Mouse (Mus musculus) lung, embryonic 16.5 days (tissue): ENCODE results near the gene Tnik. TPM values are rescaled to one million over a fixed set of nuclear protein-coding genes. Genes with fewer than 3 reads are reported as not detected.

Source experiments
- ATAC-seq: fragments of 200-750 bp; cut with Nextera tagmentation; 2 replicates; pipeline ENCODE4 v1.8.0; 2017; ENCODE audit warnings: low read depth, mild to moderate bottlenecking, moderate library complexity
- H3K27ac ChIP-seq: fragments of 300-500 bp; sonication (generic); 2 replicates; pipeline ENCODE4 v1.5.1; 2014; ENCODE audit warnings: mild to moderate bottlenecking, control low read depth, low read length
- H3K27me3 ChIP-seq: fragments of 300-500 bp; sonication (generic); 2 replicates; pipeline ENCODE4 v1.6.1; 2014; ENCODE audit warnings: low read depth, low read length, mixed read lengths; ENCODE audit not compliant: control insufficient read depth, insufficient read depth
- H3K36me3 ChIP-seq: fragments of 300-500 bp; sonication (generic); 2 replicates; pipeline ENCODE4 v1.6.1; 2014; ENCODE audit warnings: low read length; ENCODE audit not compliant: control insufficient read depth, insufficient read depth
- H3K4me1 ChIP-seq: fragments of 300-500 bp; sonication (generic); replicated peaks from 2 replicates; pipeline ENCODE4 v1.6.1; 2014; ENCODE audit warnings: low read length, mixed read lengths; ENCODE audit not compliant: control insufficient read depth, insufficient read depth
- H3K4me2 ChIP-seq: fragments of 300-500 bp; sonication (generic); 2 replicates; pipeline ENCODE4 v1.6.1; 2014; ENCODE audit warnings: low read depth, low read length, control low read depth
- H3K4me3 ChIP-seq: fragments of 300-500 bp; sonication (generic); 2 replicates; pipeline ENCODE4 v1.5.1; 2014; ENCODE audit warnings: mild to moderate bottlenecking, low read length, control low read depth
- H3K9ac ChIP-seq: fragments of 300-500 bp; sonication (generic); 2 replicates; pipeline ENCODE4 v1.6.1; 2014; ENCODE audit warnings: low read length, control low read depth
- H3K9me3 ChIP-seq: fragments of 300-500 bp; sonication (generic); 2 replicates; pipeline ENCODE4 v1.6.1; 2016; ENCODE audit warnings: low read length; ENCODE audit not compliant: control insufficient read depth
- WGBS: fragments of 180-500 bp; shearing (Covaris S2); extraction: QIAGEN DNeasy Blood & Tissue Kit; methylation state at CpG from one replicate; pipeline ENCODE4 v1.1.7; 2014; 5-methylcytosine and 5-hydroxymethylcytosine counted together
- polyA plus RNA-seq: library from polyadenylated mRNA; unstranded; fragments of >200 nt; fragmentation: Nextera tagmentation; extraction: Ambion mirVana; gene quantifications from 2 replicates; pipeline ENCODE4 v1.2.1, GENCODE M21; 2015

Tnik gene
- polyA plus RNA-seq, 1 experiment from 2014 or later, result 10.4 TPM

DNA sequence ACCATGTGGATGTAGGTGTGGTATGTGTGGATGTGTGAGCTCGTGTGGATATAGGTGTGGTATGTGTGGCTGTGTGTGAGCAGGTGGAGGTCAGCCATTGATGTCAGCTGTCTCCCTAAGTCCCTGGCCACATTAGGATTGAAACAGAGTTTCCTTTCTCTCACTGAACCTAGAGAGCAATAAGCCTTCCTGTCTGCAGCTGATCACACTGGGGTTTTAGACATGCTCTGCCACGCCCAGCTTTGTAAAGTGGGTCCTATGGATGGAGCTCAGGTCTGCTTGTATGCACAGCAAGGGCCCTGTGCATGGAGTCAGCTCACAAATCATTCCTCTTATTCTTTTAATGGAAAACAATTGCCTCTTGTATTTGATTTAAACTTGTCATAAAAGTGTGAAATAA is 95.4 kb downstream of the Tnik start:
- ATAC-seq, result no peak
- 69% methylated on average over 2 of the region's 2 CpGs for WGBS
- H3K36me3 ChIP-seq, result no peaks in the 10 kb centered on the region

DNA sequence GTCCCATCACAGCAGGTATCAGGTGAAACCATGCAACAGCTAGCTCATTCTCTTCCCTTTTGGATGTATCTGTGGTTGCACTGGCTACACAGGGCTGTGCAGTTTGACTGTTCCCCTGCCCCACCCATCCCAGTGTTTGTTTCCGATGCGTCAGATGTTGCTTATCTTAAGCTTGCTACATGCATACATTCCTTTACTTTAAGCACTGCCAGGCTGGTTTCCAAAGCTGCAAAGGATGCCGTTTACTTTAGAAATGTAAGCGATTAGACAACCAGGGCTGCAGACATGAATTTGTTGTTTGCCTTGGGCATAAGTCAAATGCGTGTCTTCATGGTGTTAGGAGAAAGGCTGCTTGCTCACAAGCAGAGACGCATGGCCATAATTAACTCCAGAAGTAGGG is 96.1 kb downstream of the Tnik start:
- Histone ChIP-seq H3K4me1 (peaks cover 3% of the 10 kb centered on the region), H3K4me2 (no peak overlapping the region), H3K9ac (no peak overlapping the region), H3K9me3 (no peaks in the 10 kb centered on the region), H3K4me3 (no peak overlapping the region), H3K36me3 (no peaks in the 10 kb centered on the region), H3K27ac (no peak overlapping the region), H3K27me3 (no peaks in the 10 kb centered on the region)
- 29% methylated on average over 6 of the region's 6 CpGs for WGBS
- peak; percentile 83; the same call in 1 of the 2 replicates for ATAC-seq

More for the DNA sequence above, 95.4 kb downstream of the Tnik start:
- H3K4me2 ChIP-seq, result no peak overlapping the region
- H3K9ac ChIP-seq, result no peak overlapping the region
- no peak overlapping the region for H3K27ac ChIP-seq
- H3K4me3 ChIP-seq, result no peak overlapping the region
- H3K4me1 ChIP-seq, result peaks cover 3% of the 10 kb centered on the region
- H3K9me3 ChIP-seq, result no peaks in the 10 kb centered on the region
- H3K27me3 ChIP-seq, result no peaks in the 10 kb centered on the region

DNA sequence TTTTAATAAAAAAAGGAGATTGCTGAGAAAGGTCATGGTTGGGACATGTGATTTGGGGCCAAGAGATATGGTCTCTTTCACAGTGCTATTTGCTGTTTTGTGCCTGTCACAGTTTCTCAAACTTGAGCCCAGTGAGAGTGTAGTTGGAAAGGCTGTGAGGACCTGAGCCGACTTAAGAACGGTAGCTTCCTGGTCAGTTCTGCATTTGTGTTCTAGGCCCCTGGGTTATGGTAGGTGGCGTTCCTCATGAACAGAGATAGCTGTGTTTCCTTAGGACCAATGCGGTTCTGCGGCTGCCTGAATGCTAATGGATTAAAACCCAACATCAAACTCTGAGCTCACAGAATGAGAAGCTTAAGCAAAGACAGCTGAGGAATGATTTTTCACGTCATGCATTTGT is 98.0 kb downstream of the Tnik start:
- no peak overlapping the region for H3K4me2 ChIP-seq
- H3K36me3 ChIP-seq, result no peaks in the 10 kb centered on the region
- no peak overlapping the region for H3K4me3 ChIP-seq
- WGBS, result 93% methylated on average over 6 of the region's 6 CpGs
- no peaks in the 10 kb centered on the region for H3K9me3 ChIP-seq
- no peaks in the 10 kb centered on the region for H3K27me3 ChIP-seq
- no peak overlapping the region for H3K9ac ChIP-seq
- ATAC-seq, result no peak
- peaks cover 3% of the 10 kb centered on the region for H3K4me1 ChIP-seq
- H3K27ac ChIP-seq, result no peak overlapping the region

DNA sequence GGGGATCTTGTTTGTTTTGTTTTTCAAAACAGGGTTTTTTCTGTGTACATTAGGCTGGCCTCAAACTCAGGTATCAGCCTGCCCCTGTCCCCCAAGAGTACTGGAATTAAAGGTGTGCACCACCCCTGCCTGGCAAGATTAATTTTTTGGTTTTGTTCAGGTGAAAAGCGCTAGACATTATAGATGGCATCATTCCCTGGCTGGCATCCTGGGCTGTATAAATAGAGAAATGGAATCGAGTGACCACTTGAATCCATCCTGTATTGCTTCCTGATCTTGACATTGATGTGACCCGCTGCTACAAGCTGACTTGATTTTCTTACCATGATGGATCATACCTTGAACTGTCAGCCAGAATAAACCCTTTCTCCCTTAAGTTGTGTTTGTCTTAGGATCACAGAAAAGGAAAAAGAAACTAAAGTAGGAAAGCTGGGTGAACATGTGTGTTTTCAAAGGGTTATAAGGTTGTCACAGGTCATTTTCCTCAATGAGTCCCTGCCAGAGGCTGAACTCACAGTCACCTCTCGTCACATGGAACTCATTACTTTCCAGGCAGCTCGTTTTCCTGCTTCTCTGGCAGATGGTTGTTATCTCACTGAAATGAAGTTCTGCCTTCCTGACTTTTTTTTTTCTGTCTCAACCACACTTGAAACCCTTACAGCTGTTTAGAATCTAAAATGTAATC is 100.6 kb downstream of the Tnik start:
- Histone ChIP-seq H3K4me2 (no peak overlapping the region), H3K36me3 (no peaks in the 10 kb centered on the region), H3K4me3 (no peak overlapping the region), H3K4me1 (peaks cover 3% of the 10 kb centered on the region), H3K9ac (no peak overlapping the region), H3K27me3 (no peaks in the 10 kb centered on the region), H3K27ac (no peak overlapping the region), H3K9me3 (no peaks in the 10 kb centered on the region)
- WGBS, result 39% methylated on average over 5 of the region's 5 CpGs
- ATAC-seq, result no peak

DNA sequence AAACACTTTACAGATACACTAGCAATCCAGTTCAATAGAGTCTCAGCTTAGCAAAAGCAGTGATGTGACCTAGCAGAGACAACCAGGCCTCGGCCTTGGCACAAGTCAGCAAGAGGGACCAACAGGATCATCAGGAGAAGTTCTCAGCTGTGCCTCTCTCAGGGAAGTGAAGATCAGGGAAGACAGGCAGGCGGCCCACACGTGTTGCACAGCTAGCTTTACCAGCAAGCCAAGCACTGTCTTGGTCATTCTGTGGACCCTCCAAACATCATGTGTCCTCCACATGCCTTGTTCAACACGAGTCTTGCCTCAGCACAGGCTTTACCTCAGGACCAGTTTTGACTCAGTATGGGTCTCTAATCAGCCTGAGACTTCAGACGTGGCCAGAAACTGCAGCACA is 105.7 kb downstream of the Tnik start:
- Histone ChIP-seq H3K27me3 (no peaks in the 10 kb centered on the region), H3K36me3 (no peaks in the 10 kb centered on the region), H3K4me1 (no peaks in the 10 kb centered on the region), H3K4me2 (no peak overlapping the region), H3K4me3 (no peak overlapping the region), H3K27ac (no peak overlapping the region), H3K9me3 (no peaks in the 10 kb centered on the region), H3K9ac (no peak overlapping the region)
- WGBS, result 69% methylated on average over 5 of the region's 5 CpGs
- no peak for ATAC-seq

DNA sequence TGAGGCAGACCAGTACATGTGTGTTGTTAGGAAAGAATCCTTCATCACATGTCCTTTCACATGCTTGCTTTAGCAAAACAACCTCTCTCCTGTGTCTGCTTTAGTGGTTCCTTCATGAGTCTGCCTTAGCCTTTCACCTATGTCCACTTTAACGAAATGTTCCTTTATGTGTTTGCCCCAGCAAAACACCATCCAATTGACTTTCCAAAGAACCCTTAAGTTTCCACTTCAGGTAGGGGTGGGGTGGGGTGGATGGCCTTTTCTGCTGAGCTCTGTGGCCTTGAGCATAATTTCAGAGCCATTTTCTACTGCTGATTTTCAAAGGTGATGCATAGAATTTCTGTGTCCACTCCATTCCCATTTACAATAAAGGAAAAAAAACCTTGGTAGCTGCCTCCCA is 106.3 kb downstream of the Tnik start:
- ATAC-seq, result 0 out of 2 replicates have a peak, but pooled peaks have one; percentile 28
- no peak overlapping the region for H3K9ac ChIP-seq
- 54% methylated on average over 1 of the region's 1 CpGs for WGBS

DNA sequence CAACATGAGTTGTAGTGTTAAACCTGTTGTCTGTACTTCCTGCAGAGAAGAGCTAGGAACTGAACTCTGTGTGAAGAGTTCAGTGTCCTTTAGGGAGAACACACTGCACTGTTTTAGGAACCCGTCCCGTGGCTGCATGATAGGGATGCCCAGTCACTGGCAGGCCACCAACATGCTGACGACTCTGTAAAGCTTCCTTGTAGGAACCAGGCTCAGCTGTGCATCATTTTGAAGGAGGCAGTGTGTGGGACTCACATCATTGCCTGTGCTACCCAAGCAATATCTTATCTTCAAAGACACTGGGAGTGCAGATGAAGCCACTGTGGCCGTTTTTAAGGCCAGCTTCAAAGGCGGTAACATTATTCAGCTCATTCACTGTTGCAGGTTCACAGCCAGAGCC is 106.7 kb downstream of the Tnik start:
- Histone ChIP-seq H3K4me1 (no peaks in the 10 kb centered on the region), H3K36me3 (no peaks in the 10 kb centered on the region), H3K27ac (no peak overlapping the region), H3K4me2 (no peak overlapping the region), H3K9ac (no peak overlapping the region), H3K27me3 (no peaks in the 10 kb centered on the region), H3K9me3 (no peaks in the 10 kb centered on the region), H3K4me3 (no peak overlapping the region)
- WGBS, result 61% methylated on average over 5 of the region's 5 CpGs
- ATAC-seq, result no peak

More for the DNA sequence above, 106.3 kb downstream of the Tnik start:
- H3K36me3 ChIP-seq, result no peaks in the 10 kb centered on the region
- no peak overlapping the region for H3K27ac ChIP-seq
- no peaks in the 10 kb centered on the region for H3K9me3 ChIP-seq
- no peak overlapping the region for H3K4me3 ChIP-seq
- no peaks in the 10 kb centered on the region for H3K27me3 ChIP-seq
- H3K4me1 ChIP-seq, result no peaks in the 10 kb centered on the region
- H3K4me2 ChIP-seq, result no peak overlapping the region

DNA sequence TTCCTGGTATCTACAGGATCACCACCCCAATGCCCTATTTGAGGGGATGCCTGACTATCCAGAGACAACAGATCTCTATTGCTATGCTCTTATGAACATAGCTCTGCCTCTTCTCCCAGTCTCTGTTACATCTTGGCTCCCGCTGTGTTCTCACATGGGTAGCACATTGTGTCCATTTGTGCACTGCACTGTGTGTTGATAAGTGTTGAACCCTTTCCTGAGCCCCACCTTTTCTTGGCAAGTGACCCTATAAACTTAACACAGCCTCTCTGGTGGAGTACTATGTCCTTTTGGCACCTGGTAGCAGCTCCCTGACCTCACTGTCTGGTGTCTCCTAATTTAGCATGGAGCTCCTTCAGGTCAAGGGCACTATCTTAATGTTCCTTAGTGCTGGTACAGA is 108.6 kb downstream of the Tnik start:
- Histone ChIP-seq H3K9ac (no peak overlapping the region), H3K4me2 (no peak overlapping the region), H3K4me1 (no peaks in the 10 kb centered on the region), H3K27ac (no peak overlapping the region), H3K4me3 (no peak overlapping the region), H3K27me3 (no peaks in the 10 kb centered on the region), H3K36me3 (no peaks in the 10 kb centered on the region), H3K9me3 (no peaks in the 10 kb centered on the region)
- 87% methylated on average over 1 of the region's 1 CpGs for WGBS
- ATAC-seq, result no peak

DNA sequence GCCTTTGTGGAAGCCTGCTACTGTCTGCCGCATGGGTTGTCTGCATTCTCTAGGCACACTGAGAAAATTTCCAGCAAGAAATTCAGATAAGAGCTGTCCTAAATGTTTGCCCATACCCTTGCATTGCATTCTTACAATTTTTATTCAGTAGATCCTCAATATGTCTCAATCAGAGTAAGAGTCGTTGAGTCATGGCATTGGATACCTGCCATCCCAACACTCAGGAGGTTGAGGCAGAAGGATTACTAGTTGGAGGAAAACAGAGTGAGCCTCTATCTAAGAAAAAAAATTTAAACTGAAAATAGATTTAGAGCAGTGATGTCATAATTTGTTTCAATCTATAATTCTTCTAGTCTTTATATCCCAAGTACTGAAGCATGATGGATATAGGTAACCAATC is 109.4 kb downstream of the Tnik start:
- Histone ChIP-seq H3K27ac (no peak overlapping the region), H3K9me3 (no peaks in the 10 kb centered on the region), H3K27me3 (no peaks in the 10 kb centered on the region), H3K4me3 (no peak overlapping the region), H3K4me2 (no peak overlapping the region), H3K36me3 (no peaks in the 10 kb centered on the region), H3K9ac (no peak overlapping the region), H3K4me1 (no peaks in the 10 kb centered on the region)
- 67% methylated on average over 2 of the region's 2 CpGs for WGBS
- ATAC-seq, result no peak
